Mouse (Mus musculus) ES-E14 (cell line): Measurements from ENCODE around the gene Acot7. TPM values are rescaled to one million over a fixed set of nuclear protein-coding genes. Genes with fewer than 3 reads are reported as not detected.

Source experiments
- DNase-seq: peaks from one replicate; pipeline ENCODE4 v3.0.0-alpha.2; 2013; ENCODE audit warnings: low read depth, low spot score
- H3K27ac ChIP-seq: 2 replicates; pipeline ENCODE4 v1.5.1; 2012; ENCODE audit warnings: low read depth, mild to moderate bottlenecking, low read length, moderate library complexity, mixed read lengths; ENCODE audit not compliant: poor library complexity, insufficient read depth, severe bottlenecking
- H3K36me3 ChIP-seq: 2 replicates; pipeline ENCODE4 v1.6.1; 2012; ENCODE audit warnings: mild to moderate bottlenecking, low read length, moderate library complexity, mixed read lengths; ENCODE audit not compliant: control insufficient read depth, poor library complexity, insufficient read depth, severe bottlenecking
- H3K4me1 ChIP-seq, 2 experiments: fragments of 150-350 bp in 1 of 2; sonication (generic) in 1 of 2; 2 replicates each; pipeline ENCODE4 v1.6.1; 2012; ENCODE audit warnings: low read length in 2 of 2, mild to moderate bottlenecking in 1 of 2, mixed read lengths in 1 of 2; ENCODE audit not compliant: control insufficient read depth in 2 of 2, insufficient read depth in 2 of 2, poor library complexity in 1 of 2
- H3K4me3 ChIP-seq, 2 experiments: fragments of 150-350 bp in 1 of 2; sonication (generic) in 1 of 2; 2 replicates each; pipeline ENCODE4 v1.5.1; 2012; ENCODE audit warnings: low read length in 2 of 2, low read depth in 1 of 2, mild to moderate bottlenecking in 1 of 2, mixed read lengths in 1 of 2; ENCODE audit not compliant: insufficient read depth in 1 of 2, poor library complexity in 1 of 2, severe bottlenecking in 1 of 2
- H3K9ac ChIP-seq: 2 replicates; pipeline ENCODE4 v1.6.1; 2012; ENCODE audit warnings: low read depth, mild to moderate bottlenecking, low read length, mixed read lengths; ENCODE audit not compliant: poor library complexity, insufficient read depth, severe bottlenecking
- H3K9me3 ChIP-seq: fragments of 150-350 bp; sonication (generic); 2 replicates; pipeline ENCODE4 v1.6.1; 2012; ENCODE audit warnings: low read depth, mild to moderate bottlenecking, low read length; ENCODE audit not compliant: control insufficient read depth, insufficient read depth
- CHD2 ChIP-seq: IDR thresholded peaks from 2 replicates; pipeline ENCODE4 v1.6.1; 2014; ENCODE audit warnings: mild to moderate bottlenecking, low read depth, low read length, inconsistent platforms
- HCFC1 ChIP-seq: IDR thresholded peaks from 2 replicates; pipeline ENCODE4 v1.6.1; 2012; ENCODE audit warnings: low read length, inconsistent platforms, borderline replicate concordance; ENCODE audit not compliant: insufficient read depth
- MAFK ChIP-seq: IDR thresholded peaks from 2 replicates; pipeline ENCODE4 v1.6.1; 2014; ENCODE audit warnings: mild to moderate bottlenecking, low read depth, low read length, inconsistent platforms; ENCODE audit not compliant: insufficient read depth
- ZC3H11A ChIP-seq: IDR thresholded peaks from 2 replicates; pipeline ENCODE4 v1.6.1; 2012; ENCODE audit warnings: low read depth, mild to moderate bottlenecking, inconsistent platforms, low read length, borderline replicate concordance
- ZNF384 ChIP-seq: IDR thresholded peaks from 2 replicates; pipeline ENCODE4 v1.6.1; 2012; ENCODE audit warnings: low read depth, low read length, inconsistent platforms
- in situ Hi-C, 2 experiments: fragments of 600-800 bp; cut with MboI; formaldehyde crosslinking; loops; one replicate each; pipeline ENCODE4 v1.15.1; 2025; ENCODE audit warnings: low sequenced_read_pairs in 2 of 2, inconsistent platforms in 1 of 2; ENCODE audit not compliant: unreplicated experiment in 2 of 2
- total RNA-seq: library from RNA; depleted of rRNA; stranded (reverse); fragments of 300-350 nt; gene quantifications from 2 replicates; pipeline ENCODE4 v1.2.3, GENCODE M21; 2012

The Acot7 gene
- total RNA-seq, 1 experiment, result 51.9 TPM

GRCm38 (mm10) chr4:152190701-152191100, 12.8 kb downstream of the Acot7 start:
- H3K4me1 ChIP-seq, result peaks cover 10 to 28% of the 10 kb centered on the region in 2 experiments
- H3K27ac ChIP-seq, result no peak overlapping the region
- DNase-seq, result no peak
- H3K36me3 ChIP-seq, result no peaks in the 10 kb centered on the region
- in situ Hi-C loops, result no loop called here
- H3K9me3 ChIP-seq, result no peaks in the 10 kb centered on the region
- H3K9ac ChIP-seq, result no peak overlapping the region
- H3K4me3 ChIP-seq, result no peak overlapping the region
- TF ChIP-seq ZC3H11A (no peak), MAFK (no peak), HCFC1 (no peak), ZNF384 (no peak), CHD2 (no peak)

- H3K9me3 ChIP-seq, result no peaks in the 10 kb centered on the region
- no peaks in the 10 kb centered on the region for H3K36me3 ChIP-seq
- no peak overlapping the region for H3K9ac ChIP-seq
- peaks cover 10 to 21% of the 10 kb centered on the region in 2 experiments for H3K4me1 ChIP-seq
- H3K27ac ChIP-seq, result no peak overlapping the region
- DNase-seq, result no peak
- in situ Hi-C loops, result no loop called here
- no peak for TF ChIP-seq HCFC1
- TF ChIP-seq CHD2, result no peak
- TF ChIP-seq MAFK, result no peak
- no peak for TF ChIP-seq ZC3H11A
- no peak for TF ChIP-seq ZNF384
- no peak overlapping the region for H3K4me3 ChIP-seq
Measured at GRCm38 (mm10) chr4:152192569-152192968, 14.6 kb downstream of the Acot7 start.

DNA sequence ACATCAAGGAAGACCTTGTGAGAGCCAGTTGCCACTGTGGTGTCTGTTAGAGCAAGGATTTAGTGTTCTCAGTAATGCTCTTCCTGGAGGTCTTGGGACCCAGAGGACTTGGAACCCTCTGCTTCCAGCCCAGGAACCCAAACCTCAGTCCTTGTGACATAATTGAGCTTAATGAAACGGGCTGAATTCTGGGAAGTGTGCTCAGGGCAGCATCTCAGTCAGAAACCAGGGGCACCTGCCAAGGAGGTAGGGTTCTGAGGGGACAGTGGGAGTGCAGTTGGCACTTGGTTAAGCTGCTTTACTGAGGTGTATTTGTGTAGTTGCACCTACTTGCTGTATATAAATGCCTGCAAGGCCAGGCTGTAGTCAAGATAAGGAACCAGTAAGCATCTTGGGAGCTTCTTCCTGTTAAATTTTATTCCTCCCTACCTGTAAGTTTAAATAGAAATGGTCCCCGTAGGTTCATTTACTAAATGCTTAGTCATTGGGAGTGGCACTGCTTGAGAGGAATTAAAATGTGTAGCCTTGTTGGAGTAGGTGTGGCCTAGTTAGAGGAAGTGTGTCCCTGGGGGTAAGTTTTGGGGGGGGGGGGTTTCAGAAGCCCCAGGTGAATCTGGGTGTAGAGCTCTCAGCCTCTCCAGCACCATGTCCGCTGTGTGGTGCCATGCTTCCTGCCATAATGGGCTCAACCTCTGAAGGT, 16.7 kb downstream of the Acot7 start:
- peak overlapping the region; percentile 71 for H3K27ac ChIP-seq
- peaks cover 10 to 21% of the 10 kb centered on the region in 2 experiments for H3K4me1 ChIP-seq
- peak overlapping the region; percentile 26; the same call in 1 of the 2 replicates for H3K9ac ChIP-seq
- TF ChIP-seq HCFC1 (no peak), CHD2 (no peak), MAFK (peak; percentile 56; the same call in 1 of the 2 replicates), ZC3H11A (no peak), ZNF384 (no peak)
- no peak for DNase-seq
- no peaks in the 10 kb centered on the region for H3K9me3 ChIP-seq
- H3K36me3 ChIP-seq, result no peaks in the 10 kb centered on the region
- H3K4me3 ChIP-seq, result no peak overlapping the region
- in situ Hi-C loops, result no loop called here

DNA sequence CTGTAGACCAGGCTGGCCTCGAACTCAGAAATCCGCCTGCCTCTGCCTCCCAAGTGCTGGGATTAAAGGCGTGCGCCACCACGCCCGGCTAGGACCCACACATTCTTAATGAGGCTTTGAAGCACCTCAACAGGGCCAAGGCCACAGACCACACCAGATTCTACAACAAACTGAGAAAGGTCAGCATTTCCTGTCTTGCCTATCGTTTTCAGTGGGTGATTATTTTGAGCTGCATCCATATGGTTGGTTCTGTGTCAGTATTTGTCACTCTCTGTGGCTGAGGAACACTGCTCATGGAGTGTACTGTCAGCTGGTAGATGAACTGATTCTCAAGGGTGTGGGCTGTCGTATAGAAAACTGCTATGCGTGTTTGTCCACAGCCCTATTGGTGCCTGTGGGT, 18.3 kb downstream of the Acot7 start:
- Histone ChIP-seq H3K4me3 (no peak overlapping the region), H3K4me1 (peaks cover 10 to 21% of the 10 kb centered on the region in 2 experiments), H3K27ac (no peak overlapping the region), H3K9me3 (no peaks in the 10 kb centered on the region), H3K36me3 (no peaks in the 10 kb centered on the region), H3K9ac (no peak overlapping the region)
- TF ChIP-seq MAFK, result no peak
- TF ChIP-seq CHD2, result no peak
- no peak for TF ChIP-seq HCFC1
- TF ChIP-seq ZC3H11A, result no peak
- TF ChIP-seq ZNF384, result no peak
- in situ Hi-C loops, result no loop called here
- no peak for DNase-seq
